Mouse (Mus musculus): Measurements from ENCODE around the gene Dnttip2. TPM values are rescaled to one million over a fixed set of nuclear protein-coding genes. Genes with fewer than 3 reads are reported as not detected.
A peak's percentile ranks its signal among the peaks of the same experiment; 100 is the strongest.

Gene Dnttip2
- polyA plus RNA-seq, 1 experiment from 2014 or later, result 70.1 TPM

DNA sequence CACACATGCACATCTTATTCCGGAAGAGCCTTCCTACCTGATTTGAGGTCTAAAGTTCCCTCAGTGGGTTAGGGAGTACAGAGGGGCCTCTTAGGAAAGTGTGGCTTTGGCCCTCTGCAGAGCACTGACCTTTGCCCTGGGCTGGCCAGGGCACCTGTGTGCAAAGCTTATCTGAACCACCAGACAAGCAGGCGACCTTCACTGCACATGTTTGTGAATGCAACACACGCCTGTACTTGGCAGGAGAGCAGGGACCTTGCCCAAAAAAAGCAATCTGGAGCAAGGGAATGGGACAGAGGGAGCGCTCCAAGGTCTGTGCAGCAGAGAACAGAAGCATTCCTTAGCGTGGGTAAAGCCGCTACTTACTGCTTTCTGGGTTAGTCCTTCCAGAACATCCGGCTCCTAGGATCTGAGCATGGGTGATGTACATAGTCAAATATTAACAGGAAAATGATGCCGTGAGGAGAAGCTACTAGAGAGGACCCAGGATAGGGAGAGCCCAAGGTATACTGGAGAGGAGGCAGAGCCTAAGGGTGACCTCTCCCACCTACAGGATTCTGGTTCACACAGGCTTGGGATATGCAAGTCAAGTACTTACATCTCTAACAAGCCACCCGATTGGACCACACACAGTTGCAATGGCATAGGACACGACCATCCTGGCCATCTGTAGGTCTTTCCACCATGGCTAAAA is 38.9 kb downstream of the Dnttip2 start:
- 83% methylated on average over 10 of the region's 10 CpGs for WGBS
- Histone ChIP-seq H3K9ac (no peak overlapping the region), H3K9me3 (replicated peaks) (no peaks in the 10 kb centered on the region), H3K36me3 (no peaks in the 10 kb centered on the region), H3K4me2 (replicated peaks) (no peak overlapping the region), H3K27ac (no peak overlapping the region), H3K4me3 (no peak overlapping the region), H3K4me1 (peaks cover 13% of the 10 kb centered on the region), H3K27me3 (no peaks in the 10 kb centered on the region)
- ATAC-seq (ENCODE audit: low FRiP score), result no peak

- H3K4me3 ChIP-seq, result no peak overlapping the region
- H3K36me3 ChIP-seq, result no peaks in the 10 kb centered on the region
- ATAC-seq (ENCODE audit: low FRiP score), result no peak
- H3K9me3 ChIP-seq (replicated peaks), result no peaks in the 10 kb centered on the region
- no peak overlapping the region for H3K4me2 ChIP-seq (replicated peaks)
- H3K27me3 ChIP-seq, result no peaks in the 10 kb centered on the region
- 51% methylated on average over 7 of the region's 7 CpGs for WGBS
- no peak overlapping the region for H3K27ac ChIP-seq
- H3K9ac ChIP-seq, result no peak overlapping the region
- H3K4me1 ChIP-seq, result peaks cover 13% of the 10 kb centered on the region
These were observed 39.7 kb downstream of the Dnttip2 start for GRCm38 (mm10) chr3:122313936-122314335.

DNA sequence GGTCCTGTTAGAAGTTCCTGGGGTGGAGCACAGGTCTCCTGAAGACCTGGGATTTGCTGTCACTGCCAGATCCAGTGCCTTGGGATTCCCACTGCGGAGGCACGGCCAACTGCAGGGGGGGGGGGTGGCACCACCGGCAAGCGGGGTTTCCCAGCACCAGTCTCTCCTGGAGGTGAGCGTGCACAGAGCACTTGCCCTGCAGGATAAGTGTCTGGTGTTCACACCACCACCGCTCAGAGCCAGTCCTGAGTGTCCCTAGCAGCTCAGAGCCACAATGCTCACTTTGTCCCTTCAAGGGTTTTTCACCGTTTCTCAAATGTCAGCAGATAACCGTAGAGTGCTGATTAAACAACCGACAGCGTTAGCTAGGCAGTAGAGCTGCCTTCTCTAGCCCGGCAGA is 42.4 kb downstream of the Dnttip2 start:
- ATAC-seq (ENCODE audit: low FRiP score), result no peak
- Histone ChIP-seq H3K9ac (0 out of 2 replicates have a peak overlapping the region, but pooled peaks have one; percentile 28), H3K4me3 (no peak overlapping the region), H3K9me3 (replicated peaks) (no peaks in the 10 kb centered on the region), H3K27ac (0 out of 2 replicates have a peak overlapping the region, but pooled peaks have one; percentile 40), H3K4me2 (replicated peaks) (peak overlapping the region; percentile 35), H3K27me3 (no peaks in the 10 kb centered on the region), H3K36me3 (no peaks in the 10 kb centered on the region), H3K4me1 (peaks cover 13% of the 10 kb centered on the region)
- 18% methylated on average over 11 of the region's 11 CpGs for WGBS

DNA sequence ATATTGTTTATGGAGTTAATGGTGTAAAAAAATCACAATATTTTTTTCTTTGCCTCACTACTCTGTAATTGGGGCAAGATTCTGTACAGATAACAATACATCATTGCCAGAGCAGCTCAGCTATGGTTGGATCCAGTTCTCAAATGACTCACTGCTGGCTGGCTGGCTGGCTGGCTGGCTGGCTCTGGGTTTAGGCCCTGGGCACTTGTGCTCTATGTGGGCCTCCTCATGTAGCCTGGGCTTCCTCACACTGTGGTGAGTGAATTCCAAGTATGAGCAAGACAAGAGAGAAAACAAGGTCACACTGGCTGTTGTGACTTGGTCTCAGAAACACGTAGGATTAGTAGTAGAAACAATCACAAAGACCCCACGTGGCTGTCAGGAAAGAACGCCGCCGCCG is 43.2 kb downstream of the Dnttip2 start:
- 86% methylated on average over 6 of the region's 6 CpGs for WGBS
- Histone ChIP-seq H3K4me1 (peaks cover 17% of the 10 kb centered on the region), H3K27me3 (no peaks in the 10 kb centered on the region), H3K4me3 (no peak overlapping the region), H3K4me2 (replicated peaks) (no peak overlapping the region), H3K9me3 (replicated peaks) (no peaks in the 10 kb centered on the region), H3K36me3 (no peaks in the 10 kb centered on the region), H3K27ac (no peak overlapping the region), H3K9ac (no peak overlapping the region)
- no peak for ATAC-seq (ENCODE audit: low FRiP score)

GRCm38 (mm10) chr3:122322226-122322625 is 48.0 kb downstream of the Dnttip2 start:
- H3K9me3 ChIP-seq (replicated peaks), result no peaks in the 10 kb centered on the region
- peaks cover 6% of the 10 kb centered on the region; the same call in 1 of the 2 replicates for H3K4me1 ChIP-seq
- ATAC-seq (ENCODE audit: low FRiP score), result no peak
- H3K4me2 ChIP-seq (replicated peaks), result no peak overlapping the region
- H3K4me3 ChIP-seq, result no peak overlapping the region
- H3K36me3 ChIP-seq, result no peaks in the 10 kb centered on the region
- H3K27me3 ChIP-seq, result no peaks in the 10 kb centered on the region
- H3K27ac ChIP-seq, result no peak overlapping the region
- H3K9ac ChIP-seq, result no peak overlapping the region
- 67% methylated on average over 9 of the region's 9 CpGs for WGBS

DNA sequence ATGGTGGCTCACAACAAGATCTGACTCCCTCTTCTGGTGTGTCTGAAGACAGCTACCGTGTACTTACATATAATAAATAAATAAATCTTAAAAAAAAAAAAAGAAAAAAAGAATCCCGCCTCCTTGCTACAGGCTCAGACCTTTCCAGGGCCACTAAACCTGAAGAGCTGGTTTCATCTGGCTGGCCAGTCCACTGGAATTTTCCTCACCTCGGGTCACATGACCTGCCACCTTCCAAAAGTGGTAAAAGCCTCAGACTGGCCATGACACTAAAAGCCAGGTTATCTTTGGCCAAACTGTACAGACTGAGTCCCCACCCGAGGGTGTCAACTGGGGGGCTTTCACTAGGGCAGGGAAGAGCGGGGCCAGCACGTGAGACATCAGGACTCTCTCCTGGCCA is 49.7 kb downstream of the Dnttip2 start:
- 91% methylated on average over 6 of the region's 6 CpGs for WGBS
- H3K4me2 ChIP-seq (replicated peaks), result no peak overlapping the region
- H3K4me1 ChIP-seq, result peaks cover 6% of the 10 kb centered on the region; the same call in 1 of the 2 replicates
- no peaks in the 10 kb centered on the region for H3K27me3 ChIP-seq
- no peak overlapping the region for H3K4me3 ChIP-seq
- H3K9ac ChIP-seq, result no peak overlapping the region
- H3K27ac ChIP-seq, result no peak overlapping the region
- H3K36me3 ChIP-seq, result no peaks in the 10 kb centered on the region
- ATAC-seq (ENCODE audit: low FRiP score), result no peak
- no peaks in the 10 kb centered on the region for H3K9me3 ChIP-seq (replicated peaks)

GRCm38 (mm10) chr3:122324528-122324927 is 50.3 kb downstream of the Dnttip2 start:
- H3K27ac ChIP-seq, result no peak overlapping the region
- 92% methylated on average over 3 of the region's 3 CpGs for WGBS

DNA sequence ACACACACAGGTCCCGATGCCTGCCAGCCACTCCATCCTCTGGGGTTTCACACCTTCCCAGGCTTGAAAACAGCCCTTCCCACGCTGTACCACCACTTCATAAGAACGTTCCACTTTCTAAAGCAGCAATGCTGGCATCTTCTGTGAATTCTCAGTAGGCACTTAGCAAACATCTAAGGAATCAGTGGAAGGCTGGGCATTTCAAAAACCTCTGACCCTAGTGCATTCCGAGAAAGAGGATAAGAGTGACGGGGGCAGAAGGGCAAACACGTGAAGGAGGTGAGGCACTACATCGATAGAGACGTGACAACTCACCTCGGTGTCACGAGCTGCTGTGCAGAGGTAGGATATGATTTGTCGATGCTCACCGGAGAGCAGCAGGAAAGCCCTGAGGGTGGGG is 56.3 kb downstream of the Dnttip2 start:
- Histone ChIP-seq H3K4me3 (no peak overlapping the region), H3K4me1 (peaks cover 12% of the 10 kb centered on the region), H3K9ac (no peak overlapping the region), H3K27me3 (no peaks in the 10 kb centered on the region), H3K4me2 (replicated peaks) (no peak overlapping the region), H3K36me3 (no peaks in the 10 kb centered on the region), H3K9me3 (replicated peaks) (no peaks in the 10 kb centered on the region), H3K27ac (no peak overlapping the region)
- WGBS, result 76% methylated on average over 12 of the region's 12 CpGs
- ATAC-seq (ENCODE audit: low FRiP score), result no peak

More at GRCm38 (mm10) chr3:122324528-122324927, 50.3 kb downstream of the Dnttip2 start:
- H3K4me2 ChIP-seq (replicated peaks), result no peak overlapping the region
- ATAC-seq (ENCODE audit: low FRiP score), result no peak
- no peaks in the 10 kb centered on the region for H3K27me3 ChIP-seq
- peaks cover 6% of the 10 kb centered on the region; the same call in 1 of the 2 replicates for H3K4me1 ChIP-seq
- no peaks in the 10 kb centered on the region for H3K36me3 ChIP-seq
- H3K9ac ChIP-seq, result no peak overlapping the region
- H3K4me3 ChIP-seq, result no peak overlapping the region
- H3K9me3 ChIP-seq (replicated peaks), result no peaks in the 10 kb centered on the region

- H3K4me1 ChIP-seq, result peaks cover 12% of the 10 kb centered on the region
- H3K27me3 ChIP-seq, result no peaks in the 10 kb centered on the region
- no peaks in the 10 kb centered on the region for H3K36me3 ChIP-seq
- WGBS, result 17% methylated on average over 4 of the region's 4 CpGs
- no peak overlapping the region for H3K4me3 ChIP-seq
- no peak overlapping the region for H3K9ac ChIP-seq
- no peak overlapping the region for H3K27ac ChIP-seq
- H3K4me2 ChIP-seq (replicated peaks), result no peak overlapping the region
- no peaks in the 10 kb centered on the region for H3K9me3 ChIP-seq (replicated peaks)
- no peak for ATAC-seq (ENCODE audit: low FRiP score)
These were observed 59.3 kb downstream of the Dnttip2 start for GRCm38 (mm10) chr3:122333493-122333892.

DNA sequence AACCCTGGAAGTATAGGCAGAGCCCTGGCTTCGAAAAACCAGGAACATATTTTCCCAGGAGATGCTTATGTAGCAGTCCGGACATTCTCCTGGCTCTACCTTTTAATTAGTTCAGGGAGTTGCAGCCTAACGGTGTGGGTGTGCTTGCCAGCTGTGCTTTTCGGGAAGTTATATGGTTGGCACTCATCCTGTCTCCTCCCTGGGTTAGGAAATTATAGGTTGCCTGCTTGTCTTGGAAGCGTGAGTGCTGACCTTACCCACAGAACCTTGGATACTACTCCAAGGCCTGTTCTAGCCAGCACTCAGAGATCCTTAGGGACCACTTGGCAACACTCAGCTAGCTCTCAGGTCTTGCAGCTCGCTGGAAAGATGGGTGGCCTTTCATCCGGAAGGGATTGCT is 59.7 kb downstream of the Dnttip2 start:
- no peaks in the 10 kb centered on the region for H3K36me3 ChIP-seq
- H3K9me3 ChIP-seq (replicated peaks), result no peaks in the 10 kb centered on the region
- H3K4me2 ChIP-seq (replicated peaks), result no peak overlapping the region
- WGBS, result 56% methylated on average over 7 of the region's 7 CpGs
- ATAC-seq (ENCODE audit: low FRiP score), result no peak
- no peaks in the 10 kb centered on the region for H3K27me3 ChIP-seq
- no peak overlapping the region for H3K4me3 ChIP-seq
- no peak overlapping the region for H3K9ac ChIP-seq
- peaks cover 12% of the 10 kb centered on the region for H3K4me1 ChIP-seq
- no peak overlapping the region for H3K27ac ChIP-seq

DNA sequence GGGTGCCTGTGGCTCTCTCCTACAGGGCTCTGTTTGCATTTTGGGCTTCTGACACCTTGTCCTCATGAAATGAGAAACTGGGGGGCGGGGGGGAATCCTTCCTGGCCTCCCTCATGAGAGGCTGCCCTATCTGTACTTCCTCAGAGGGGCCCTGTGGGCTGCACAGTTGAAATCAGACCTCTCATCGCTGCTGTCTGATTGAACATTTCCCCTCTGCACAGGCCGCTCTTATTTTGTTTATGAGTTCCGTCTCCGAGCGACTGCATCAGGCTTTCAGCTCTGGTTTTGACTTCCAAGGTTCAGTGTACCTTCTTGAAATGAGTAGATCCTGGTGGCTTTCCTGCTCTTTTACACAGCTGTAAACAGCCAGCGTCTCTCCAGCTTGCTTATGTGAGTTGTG is 60.2 kb downstream of the Dnttip2 start:
- no peak overlapping the region for H3K27ac ChIP-seq
- H3K4me1 ChIP-seq, result peaks cover 12% of the 10 kb centered on the region
- WGBS, result 71% methylated on average over 7 of the region's 7 CpGs
- no peak for ATAC-seq (ENCODE audit: low FRiP score)
- H3K4me3 ChIP-seq, result no peak overlapping the region
- no peak overlapping the region for H3K4me2 ChIP-seq (replicated peaks)
- H3K9ac ChIP-seq, result no peak overlapping the region
- no peaks in the 10 kb centered on the region for H3K9me3 ChIP-seq (replicated peaks)
- H3K36me3 ChIP-seq, result no peaks in the 10 kb centered on the region
- no peaks in the 10 kb centered on the region for H3K27me3 ChIP-seq
